Mouse (Mus musculus): Measurements from ENCODE around the gene Cog3.

Gene Cog3

DNA sequence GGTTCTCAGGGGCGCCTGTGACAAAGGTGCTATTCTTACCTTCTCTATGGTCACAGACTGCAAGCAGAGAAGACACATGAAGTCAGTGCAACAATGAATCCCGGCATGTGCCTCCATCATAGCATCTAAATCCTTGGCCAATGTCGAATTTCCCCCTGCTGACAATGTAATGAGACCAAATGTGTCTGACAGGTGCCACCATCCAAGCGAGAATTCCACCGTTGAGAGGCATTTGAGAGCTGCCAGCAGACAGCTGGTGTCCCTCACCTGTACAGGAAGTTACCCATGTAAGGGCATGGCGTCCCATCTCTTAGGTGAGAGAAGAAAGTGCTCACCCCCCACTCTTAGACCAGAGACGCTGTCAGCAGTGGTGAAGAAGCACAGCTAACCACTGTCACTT lies 4.1 kb upstream of the Cog3 start:
- DNase-seq: no peak

DNA sequence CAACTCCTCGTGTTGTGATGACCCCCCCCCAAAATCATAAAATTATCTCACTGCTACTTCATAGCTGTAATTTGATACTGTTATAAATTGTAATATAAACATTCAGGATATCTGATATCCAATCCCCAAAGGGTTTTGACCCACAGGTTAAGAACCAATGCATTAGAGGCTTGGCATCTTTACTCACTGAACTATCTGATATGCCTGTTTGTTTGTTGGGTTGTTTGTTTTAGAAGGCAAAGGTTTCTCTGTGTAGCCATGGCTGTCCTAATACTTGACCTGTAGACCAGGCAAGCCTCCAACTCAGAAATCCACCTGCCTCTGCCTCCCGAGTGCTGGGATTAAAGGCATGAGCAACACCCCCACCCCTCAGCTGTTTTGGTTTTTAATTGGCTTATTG lies 3.5 kb upstream of the Cog3 start:
- no peak for DNase-seq

DNA sequence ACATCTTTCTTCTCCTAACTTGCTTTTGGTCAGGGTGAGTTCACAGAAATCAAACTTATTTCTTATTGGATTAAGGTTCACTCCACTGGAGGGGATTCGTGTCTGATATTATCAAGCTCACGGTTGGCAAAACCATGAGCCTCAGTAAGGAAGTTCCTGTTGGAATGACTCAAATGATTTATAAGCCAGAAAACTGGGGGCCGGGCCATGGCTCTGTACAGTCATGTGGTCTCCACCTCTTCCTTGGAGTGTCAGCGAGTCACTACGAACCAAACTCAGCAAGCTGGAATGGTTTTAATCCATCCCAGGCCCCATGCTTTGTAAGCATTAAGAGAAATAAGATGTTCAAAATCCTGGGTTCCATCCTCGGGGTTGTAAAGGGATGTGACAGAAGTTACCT lies 2.7 kb upstream of the Cog3 start:
- no peak for DNase-seq

DNA sequence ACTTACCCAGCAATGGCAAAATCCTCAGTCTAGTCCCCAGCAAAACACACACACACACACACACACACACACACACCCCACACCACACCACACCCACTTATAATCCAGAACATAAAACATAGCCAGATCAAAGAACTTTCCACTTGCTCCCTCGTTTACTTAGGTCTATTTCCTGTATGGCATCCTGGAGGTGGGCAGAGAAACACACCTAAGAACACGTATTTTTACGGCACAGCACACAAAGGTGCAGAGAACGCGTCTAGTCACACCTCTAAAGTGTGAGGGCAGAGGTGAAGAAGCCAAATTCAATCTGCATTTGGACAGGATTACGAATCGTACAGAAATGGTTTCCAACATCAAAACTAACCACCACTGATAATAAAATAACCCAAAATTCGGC lies 1.1 kb downstream of the Cog3 start:
- DNase-seq: no peak

DNA sequence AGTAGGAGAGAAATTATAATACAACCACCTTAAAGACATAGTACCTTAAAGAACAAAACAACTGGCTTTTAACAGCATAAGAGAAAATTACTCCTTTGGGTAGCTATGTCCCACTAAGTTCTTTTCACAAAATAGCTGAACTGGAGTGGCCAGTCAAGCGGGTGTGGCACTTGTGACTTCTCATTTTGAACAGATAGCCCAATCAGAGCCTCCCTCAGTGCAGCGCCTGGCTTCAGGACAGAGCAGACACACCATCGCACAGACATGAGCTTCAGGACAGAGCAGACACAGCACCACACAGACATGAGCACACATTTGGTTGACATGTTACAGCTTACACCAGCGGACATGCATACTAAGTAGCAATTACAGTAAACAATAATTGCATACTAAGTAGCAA lies 3.3 kb downstream of the Cog3 start:
- no peak for DNase-seq

DNA sequence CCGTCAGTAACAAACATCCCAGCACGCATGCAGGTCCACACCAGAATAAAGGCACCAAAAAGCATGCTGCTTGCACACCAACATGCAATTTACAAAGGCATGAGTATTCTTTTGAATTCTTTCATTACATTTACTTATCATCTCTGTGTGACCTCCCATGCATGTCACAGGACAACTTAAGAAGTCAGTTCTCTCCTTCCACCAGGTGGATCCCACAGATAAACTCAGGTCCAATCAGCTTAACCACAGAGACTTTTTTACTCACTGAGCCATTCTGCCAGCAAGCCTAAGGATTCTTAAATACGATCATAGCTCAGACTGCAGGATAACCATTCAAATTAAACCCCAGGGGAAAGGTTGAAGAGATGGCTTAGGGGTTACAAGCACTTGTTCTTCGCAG lies 5.2 kb downstream of the Cog3 start:
- DNase-seq: no peak

DNA sequence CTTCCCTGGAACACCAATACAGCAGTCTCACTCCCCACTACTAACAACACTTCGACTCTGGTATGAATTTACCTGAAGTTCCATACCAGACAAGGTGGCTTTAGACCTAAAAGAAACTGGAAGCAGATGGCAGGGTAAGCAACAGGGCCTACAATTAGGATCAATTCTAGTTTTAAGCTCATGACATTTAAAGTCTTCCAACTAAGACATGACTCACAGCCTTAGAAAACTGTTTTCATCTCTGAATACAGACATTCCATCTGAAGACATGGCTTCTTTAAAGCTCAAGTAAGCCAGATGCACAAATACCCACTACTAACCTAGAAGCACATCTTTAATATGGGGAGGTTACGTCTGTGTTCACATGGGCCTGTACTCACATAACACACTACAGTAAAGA lies 6.4 kb downstream of the Cog3 start:
- no peak for DNase-seq

DNA sequence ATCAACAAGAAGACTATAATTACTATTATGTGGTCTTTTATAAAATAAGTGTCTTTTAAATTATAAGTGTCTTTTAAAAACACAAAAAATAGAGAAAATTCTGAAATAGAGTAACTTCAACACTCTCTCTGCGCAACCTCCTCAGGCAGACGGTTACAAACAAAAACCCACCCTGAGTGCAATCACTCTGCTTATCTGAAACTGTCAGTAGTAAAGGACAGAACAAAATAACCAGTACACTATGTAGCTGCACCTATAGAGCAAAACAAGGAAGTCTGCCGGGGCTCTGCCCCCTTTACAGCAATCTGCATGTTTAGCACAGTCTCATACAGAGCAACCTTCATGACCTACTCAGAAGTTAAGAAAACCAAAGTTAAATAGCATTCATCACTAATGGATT lies 12.4 kb downstream of the Cog3 start:
- DNase-seq: no peak

DNA sequence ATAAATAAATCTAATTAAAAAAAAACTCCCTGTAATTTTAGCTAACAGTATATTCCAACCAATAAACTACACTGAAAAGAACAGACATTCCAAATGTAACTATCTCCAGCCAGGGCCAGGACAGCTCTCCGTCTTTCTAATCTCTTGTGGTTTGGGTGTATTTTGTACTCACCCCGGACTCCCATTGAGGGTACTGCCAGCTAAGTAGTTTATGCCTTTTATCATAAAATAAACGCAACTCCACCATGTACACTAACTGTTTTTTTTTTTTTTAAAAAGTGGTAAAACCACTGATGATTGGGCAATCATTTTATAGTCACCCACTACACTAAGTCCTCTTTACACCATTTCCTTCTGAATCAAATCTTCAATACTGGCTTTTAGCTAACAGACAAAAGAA lies 18.7 kb downstream of the Cog3 start:
- no peak for DNase-seq

DNA sequence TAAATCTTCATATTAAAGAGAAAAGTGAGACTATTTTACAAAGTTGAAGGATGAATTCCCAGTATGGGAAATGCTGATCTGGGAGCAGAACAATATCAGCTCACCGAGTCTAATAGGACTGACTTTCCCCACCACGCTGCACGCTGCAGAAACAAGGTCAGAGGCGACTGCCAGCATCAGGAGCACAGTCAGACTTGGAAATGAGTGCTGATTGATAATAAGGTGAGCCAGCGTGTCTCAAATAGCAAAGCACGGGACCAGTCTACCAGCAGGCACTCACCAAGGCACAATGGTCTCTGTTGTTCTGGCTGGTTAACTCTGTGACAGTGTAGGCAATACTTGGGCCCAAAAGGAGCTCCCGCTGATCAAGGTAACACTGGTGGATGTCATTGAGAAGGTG lies 21.7 kb downstream of the Cog3 start:
- no peak for DNase-seq

DNA sequence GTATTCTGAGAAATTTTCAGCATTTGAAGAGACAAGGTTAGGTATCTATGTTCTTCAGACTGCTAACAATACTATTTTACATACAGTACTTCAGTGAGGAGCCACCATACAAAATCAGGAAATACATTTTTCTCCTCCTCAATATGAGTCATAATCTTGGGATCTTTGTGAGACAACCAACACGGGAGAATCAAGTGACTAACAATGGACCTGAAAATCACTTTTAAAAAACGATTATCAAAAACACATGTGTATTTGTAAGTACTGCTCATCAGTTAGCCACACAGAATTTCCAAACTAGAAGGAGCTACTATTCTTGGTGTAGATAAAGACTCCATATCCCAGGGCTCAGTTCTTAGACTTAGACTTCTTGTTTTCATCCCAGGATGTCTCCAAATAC lies 23.0 kb downstream of the Cog3 start:
- DNase-seq: no peak

DNA sequence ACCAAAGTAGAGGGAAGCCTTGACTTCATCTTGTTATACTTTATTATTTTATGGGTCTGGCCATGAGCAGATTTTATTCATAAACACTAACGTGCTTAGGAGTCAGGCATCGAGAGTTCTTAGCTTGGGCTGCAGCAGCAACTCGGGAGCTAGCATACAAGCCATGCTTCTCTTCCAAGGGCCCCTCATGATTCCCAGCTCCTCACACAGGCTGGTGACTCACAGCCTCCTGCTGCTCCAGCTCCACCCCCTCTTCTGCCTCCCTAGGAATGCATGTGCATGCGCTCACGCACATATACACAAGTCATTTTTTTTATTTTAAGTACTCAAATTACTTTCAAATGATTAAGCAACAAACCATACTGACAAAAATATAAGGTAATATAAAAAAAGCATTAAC lies 26.2 kb downstream of the Cog3 start:
- DNase-seq: no peak

DNA sequence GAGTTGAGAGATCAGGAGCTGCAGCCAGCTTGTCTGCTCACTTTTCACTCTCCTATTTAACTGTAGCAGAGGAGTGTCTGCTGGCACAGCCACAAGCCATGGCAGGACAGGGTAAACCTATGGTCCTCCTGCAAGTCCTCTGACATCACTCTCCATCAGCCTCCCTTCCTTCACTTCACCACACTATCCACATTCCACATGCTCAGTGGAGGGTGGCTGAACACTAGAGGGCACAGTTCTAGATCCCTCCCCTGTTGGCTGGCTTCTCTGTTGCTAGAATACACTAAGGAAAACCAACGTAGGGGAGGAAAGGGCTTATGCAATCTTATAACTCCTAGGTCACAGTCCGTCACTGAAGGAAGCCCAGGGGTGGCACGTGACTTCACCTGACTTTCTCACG lies 27.3 kb downstream of the Cog3 start:
- DNase-seq: peak; percentile 21

DNA sequence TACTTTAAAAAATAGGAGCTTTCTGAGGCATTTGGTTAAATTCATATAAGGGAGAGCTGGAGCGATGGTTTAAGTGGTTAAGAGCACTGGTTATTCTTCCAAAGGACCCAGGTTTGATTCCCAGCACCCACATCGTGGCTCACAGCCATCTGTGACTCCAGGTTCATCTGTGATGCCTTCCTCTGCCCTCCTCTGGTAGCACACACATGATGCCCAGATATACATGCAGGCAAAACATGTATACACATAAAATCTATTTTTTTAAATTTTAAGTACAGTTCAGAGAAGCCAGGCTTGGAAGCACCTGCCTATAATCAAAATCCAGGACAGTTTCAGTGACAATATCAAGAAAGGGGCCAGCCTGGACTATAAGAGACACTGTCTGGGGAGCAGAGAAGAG lies 31.5 kb downstream of the Cog3 start:
- DNase-seq: no peak

DNA sequence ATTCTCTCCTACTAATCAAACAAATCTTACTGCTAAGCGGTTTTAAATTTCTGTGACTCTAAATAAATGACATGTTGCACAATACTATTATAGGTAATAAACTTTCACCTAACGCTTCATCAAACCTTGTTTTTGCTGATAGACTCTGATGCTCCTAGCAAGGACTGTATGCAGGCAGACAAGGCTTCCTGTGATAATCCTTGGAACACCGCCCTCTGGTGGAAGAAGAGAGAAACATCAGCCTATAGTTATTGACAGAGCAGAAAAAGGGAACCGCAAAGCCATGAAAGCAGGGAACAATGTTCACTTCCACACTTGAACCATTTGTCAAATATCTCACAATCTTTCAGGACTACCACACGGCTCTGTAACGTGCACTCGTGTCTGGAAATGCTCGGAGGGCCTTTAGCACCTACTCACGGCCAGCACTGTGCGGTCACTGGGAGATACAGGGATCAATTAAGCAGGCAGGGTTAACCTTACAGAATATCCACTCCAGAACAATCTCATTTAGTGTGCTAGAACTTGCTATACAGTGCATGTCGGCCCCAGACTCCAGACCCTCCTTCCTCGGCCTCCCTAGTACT lies 32.2 kb downstream of the Cog3 start:
- peak; percentile 86 for DNase-seq

DNA sequence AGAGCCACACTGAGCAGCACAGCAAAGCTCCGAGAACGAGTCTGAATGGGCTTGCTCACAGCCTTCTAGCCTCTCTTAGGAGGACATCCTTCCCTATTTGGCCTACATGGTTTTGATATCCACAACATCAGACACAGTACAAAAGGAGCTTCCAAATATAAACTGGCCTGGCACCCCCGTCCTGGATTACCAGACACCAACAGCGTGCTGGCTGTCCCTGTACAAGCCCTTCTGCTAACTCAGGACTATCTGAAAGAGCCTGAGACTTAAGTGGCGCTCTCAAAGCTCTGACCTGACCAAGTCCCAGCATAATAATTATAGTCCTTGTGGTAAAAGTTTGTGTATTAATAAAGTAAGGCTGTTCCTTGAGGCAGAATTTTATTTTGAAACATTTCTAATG lies 34.2 kb downstream of the Cog3 start:
- no peak for DNase-seq

DNA sequence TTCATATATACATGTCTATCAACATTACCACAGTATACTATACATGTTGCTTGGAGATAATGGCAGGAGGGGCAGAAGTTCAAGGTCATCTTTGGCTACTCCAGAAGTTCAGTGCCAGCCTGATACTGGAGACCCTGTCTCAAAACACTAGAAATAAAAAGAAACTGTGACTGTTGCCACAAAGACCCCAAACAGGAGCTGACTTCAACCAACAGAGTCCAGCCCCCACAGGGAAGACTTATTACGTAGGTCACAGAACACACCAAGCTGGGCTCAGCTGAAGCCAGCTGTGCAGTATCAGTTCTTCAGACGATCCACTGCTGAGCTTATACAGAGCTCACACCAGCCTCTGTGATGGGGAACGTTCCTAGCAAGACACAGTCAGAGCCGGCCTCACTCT lies 37.9 kb downstream of the Cog3 start:
- DNase-seq: no peak

DNA sequence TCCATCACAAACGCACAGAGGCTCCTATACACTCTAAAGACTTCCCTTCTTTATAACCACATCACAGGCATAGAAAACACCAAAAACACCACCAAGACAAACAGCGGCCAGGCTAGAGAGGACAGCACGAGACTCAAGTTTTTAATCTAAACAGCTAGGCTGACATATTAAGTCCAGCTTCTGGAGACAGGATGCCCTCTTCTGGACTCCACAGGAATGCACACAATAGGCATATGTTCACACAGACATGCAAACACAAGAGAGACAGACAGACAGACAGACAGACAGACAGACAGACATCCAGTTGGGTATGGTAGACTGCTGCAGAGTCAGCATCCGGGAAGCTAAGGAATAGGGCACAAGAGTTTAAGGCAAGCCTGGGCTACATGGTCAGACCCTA lies 40.7 kb downstream of the Cog3 start:
- DNase-seq: peak; percentile 14

DNA sequence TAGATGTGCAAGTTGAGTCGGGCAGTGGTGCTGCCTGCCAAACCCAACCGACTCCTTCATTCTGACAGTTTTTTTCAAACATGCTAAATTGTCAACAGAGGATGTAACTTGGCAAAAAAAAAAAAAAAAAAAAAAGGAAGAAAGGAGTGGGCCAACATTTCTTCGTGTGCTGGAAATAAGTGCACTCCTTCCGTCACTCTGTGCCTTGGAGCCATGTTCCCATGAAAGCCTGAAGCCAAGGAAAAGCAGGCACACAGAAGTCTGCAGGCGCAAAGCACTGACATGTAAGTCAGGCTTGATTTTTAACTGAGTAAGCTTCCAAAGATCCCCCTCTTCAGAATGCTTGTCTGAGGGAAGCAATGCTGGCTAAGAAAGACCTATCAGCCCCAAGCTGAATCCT lies 41.6 kb downstream of the Cog3 start:
- DNase-seq: no peak

DNA sequence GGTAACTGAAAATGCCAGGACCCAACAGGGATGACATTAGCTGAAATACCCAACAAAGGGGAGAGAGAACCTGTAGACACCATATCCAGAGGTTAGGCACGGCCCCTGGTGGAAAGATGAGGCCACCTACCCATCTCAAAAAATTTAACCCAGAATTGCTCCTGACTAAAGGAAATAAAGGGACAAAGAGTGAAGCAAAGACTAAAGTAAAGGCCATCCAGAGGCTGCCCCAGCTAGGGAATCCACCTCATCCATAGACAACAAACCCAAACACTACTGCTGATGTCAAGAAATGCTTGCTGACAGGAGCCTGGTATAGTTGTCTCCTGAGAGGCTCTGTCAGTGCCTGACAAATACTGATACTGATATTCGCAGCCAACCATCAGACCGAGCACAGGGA lies 42.6 kb downstream of the Cog3 start:
- no peak for DNase-seq

DNA sequence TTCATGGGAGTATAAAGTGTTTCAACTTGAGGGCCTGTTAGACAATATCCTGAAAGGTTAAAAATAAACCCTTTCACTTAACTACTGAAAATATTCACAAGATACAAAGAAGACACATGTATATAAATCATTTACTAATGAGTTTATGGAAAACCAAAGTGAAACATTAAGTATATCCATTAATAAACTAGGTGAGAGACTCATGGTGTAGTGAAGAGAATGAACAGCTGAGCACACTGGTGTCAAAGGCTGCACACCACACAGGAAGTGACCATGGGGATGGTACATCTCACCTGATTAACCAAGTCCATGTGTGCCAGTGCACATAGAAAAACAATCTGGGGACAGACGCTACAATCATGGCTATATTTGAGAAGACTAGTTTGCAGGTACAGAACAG lies 45.3 kb downstream of the Cog3 start:
- no peak for DNase-seq

DNA sequence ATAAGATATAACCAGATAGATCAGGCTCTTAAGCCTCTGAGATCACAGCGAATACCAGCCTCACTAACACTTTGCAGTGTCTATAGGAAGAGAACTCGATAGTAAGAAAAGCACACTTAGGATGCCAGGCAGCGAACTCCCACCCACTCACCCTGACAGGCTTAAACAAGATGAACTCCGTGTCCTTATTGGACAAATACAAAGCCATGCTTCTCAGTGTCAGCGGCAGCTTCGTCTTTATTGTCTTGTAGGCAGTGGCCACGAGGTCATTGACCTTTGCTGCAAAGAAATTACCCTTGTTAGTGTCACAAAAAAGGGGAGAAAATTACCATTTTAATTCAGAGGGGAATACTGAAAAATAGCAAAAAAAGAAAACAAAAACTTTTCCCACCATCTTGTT lies 46.5 kb downstream of the Cog3 start:
- DNase-seq: peak; percentile 50

DNA sequence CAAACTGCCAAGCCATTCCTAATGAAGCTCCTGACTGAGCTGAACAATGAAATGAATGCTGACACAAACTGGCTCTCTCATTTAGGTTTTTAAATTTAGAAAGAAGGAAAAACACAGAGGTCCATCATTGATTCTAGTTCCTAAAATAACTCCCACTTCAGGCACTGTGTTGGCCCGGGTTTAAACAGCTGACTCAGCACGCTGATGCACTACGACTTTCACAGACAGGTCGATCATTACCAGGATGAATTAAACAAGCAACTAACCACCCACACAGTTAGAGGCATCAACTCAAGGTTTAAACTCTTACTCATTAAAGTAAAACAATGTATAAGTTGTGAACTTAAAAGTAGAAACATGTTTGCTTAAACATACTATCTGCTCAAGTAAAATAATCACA lies 47.7 kb downstream of the Cog3 start:
- DNase-seq: no peak

DNA sequence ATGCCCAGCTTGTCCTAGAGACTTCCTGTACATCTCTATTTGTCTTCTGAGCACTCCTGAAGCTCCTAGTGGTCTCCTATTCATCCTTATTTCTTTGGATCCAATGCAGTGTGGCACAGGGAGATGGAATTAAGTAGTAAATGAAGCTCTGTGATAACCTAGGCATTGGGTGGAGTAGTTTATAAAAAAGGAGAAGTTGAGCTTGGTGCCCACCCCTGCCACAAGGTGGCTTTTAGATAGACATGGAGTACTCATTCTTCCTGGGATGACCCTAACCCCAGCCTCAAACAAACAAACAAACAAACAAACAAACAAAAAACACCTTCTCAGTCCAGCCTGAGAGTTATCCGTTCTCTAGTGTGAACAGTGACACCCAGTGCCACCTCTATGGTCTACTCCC lies 56.4 kb downstream of the Cog3 start:
- DNase-seq: no peak

DNA sequence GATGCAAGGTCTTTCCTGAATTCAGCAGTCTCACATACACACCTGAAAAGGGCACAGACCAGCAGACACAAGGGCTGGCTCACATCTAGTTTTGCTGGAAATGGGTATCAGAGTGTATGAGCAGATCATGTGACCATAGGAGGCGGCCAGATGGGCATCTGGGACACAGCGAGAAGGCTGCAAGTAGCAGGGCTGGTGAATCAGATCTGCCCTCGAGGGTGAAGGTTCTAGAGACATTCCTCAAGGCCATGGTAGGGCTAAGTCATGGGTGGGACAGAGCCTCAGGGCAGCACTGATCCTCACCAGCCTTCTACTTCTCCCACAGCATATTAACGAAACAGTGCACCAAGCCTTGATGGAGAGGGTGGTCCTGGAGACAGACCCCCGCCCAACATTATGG lies 58.2 kb downstream of the Cog3 start:
- DNase-seq: no peak

DNA sequence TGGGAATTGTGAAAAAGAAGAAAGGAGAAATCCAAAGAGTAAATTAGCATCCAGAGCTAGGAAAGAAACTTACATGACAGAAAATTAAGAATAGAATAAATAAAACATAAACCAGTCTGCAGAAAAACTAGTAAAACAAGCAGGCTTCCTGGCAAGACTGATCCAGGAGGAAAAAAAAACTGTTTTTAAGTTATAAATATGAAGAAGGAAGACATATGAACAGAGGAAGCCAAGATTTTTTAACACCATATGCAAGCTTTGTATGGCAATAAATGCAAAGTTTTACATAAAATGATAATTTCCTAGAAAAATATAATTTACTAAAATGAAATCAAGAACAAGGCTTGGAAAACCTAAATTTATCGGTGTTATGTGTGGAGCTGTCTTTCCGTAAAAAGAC lies 63.9 kb downstream of the Cog3 start:
- no peak for DNase-seq

Data from embryo, embryonic 11 days (tissue).